In genomic region chr3:141857123-141857522, GRCm38 (mm10) we compare ENCODE assay signal across 20 mouse cellular contexts.
DNase-seq lines count a peak whose midpoint lies in the region; ATAC-seq and TF ChIP-seq lines count a peak whose summit lies in the region.
"Had no signal": no experiment of that assay in that cellular context is flagged by ENCODE, and none has a peak within 500 bp of the region (broad histone marks: within the 10 kb centered on the region; RNA-seq: fewer than 3 reads in every experiment).

No protein-coding gene starts in this region.

- H3K4me3 ChIP-seq in embryonic facial prominence, embryonic 14.5 days (ENCODE audit: low read depth, low read length): no peak overlapping the region
- no peak overlapping the region for H3K4me3 ChIP-seq in embryonic facial prominence, embryonic 10.5 days
- no peak overlapping the region for H3K4me3 ChIP-seq in lung, embryonic 15.5 days
- no peak overlapping the region for H3K4me3 ChIP-seq in limb, embryonic 14.5 days (replicated peaks; ENCODE audit: low read length)
- H3K4me3 ChIP-seq: forebrain, embryonic 13.5 days; gastrocnemius, adult 2 months; heart, embryonic 13.5 days; hindbrain, embryonic 12.5 days had no signal

- DNase-seq in embryonic facial prominence, embryonic 14.5 days (ENCODE audit: low spot score): peak; percentile 75
- no peak for DNase-seq in embryonic facial prominence, embryonic 10.5 days (ENCODE audit: low spot score)
- DNase-seq in lung, postnatal 36 days: no peak
- DNase-seq in limb, embryonic 14.5 days (ENCODE audit: low spot score): peak; percentile 49
- DNase-seq in urinary bladder, postnatal 4 days (ENCODE audit: low spot score in 2 of 2): no peak
- no peak for DNase-seq in cerebellum, adult 11-12 months
- DNase-seq: adrenal gland, postnatal 14 days; cerebellum, adult 8-10 months; cerebellum, postnatal 14 days; forebrain, postnatal 0 days; gastrocnemius, adult 2 months; gastrocnemius, postnatal 25 days; heart, postnatal 4 days had no signal

- no peak overlapping the region for H3K4me2 ChIP-seq in embryonic facial prominence, embryonic 14.5 days (ENCODE audit: low read depth, low read length)
- H3K4me2 ChIP-seq in lung, embryonic 15.5 days: no peak overlapping the region
- H3K4me2 ChIP-seq in limb, embryonic 14.5 days (replicated peaks; ENCODE audit: low read depth, low read length, severe bottlenecking): no peak overlapping the region
- H3K4me2 ChIP-seq: forebrain, embryonic 13.5 days; heart, embryonic 13.5 days; hindbrain, embryonic 12.5 days had no signal

- 64% methylated on average over 8 of the region's 8 CpGs for WGBS in embryonic facial prominence, embryonic 14.5 days
- 89% methylated on average over 8 of the region's 8 CpGs for WGBS in embryonic facial prominence, embryonic 10.5 days
- 60% methylated on average over 8 of the region's 8 CpGs for WGBS in lung, embryonic 15.5 days
- 76% methylated on average over 8 of the region's 8 CpGs for WGBS in limb, embryonic 14.5 days

- peak; percentile 88 for ATAC-seq in embryonic facial prominence, embryonic 14.5 days (ENCODE audit: low read depth)
- ATAC-seq in lung, embryonic 15.5 days (ENCODE audit: borderline replicate concordance, extremely low read depth, low FRiP score, low TSS enrichment): 0 out of 2 replicates have a peak, but pooled peaks have one; percentile 11
- ATAC-seq in limb, embryonic 14.5 days (ENCODE audit: low FRiP score, low read depth): peak; percentile 80
- ATAC-seq: activated CD4-positive, CD25-positive, alpha-beta regulatory T cell, adult 4 months; forebrain, embryonic 13.5 days; forebrain, postnatal 0 days; hindbrain, postnatal 0 days; Patski had no signal

- H3K9ac ChIP-seq in embryonic facial prominence, embryonic 14.5 days (ENCODE audit: low read depth, low read length): no peak overlapping the region
- no peak overlapping the region for H3K9ac ChIP-seq in lung, embryonic 15.5 days
- no peak overlapping the region for H3K9ac ChIP-seq in limb, embryonic 14.5 days (ENCODE audit: low read depth, low read length, severe bottlenecking)
- H3K9ac ChIP-seq: forebrain, embryonic 13.5 days; forebrain, postnatal 0 days; heart, embryonic 13.5 days; hindbrain, embryonic 12.5 days had no signal

- no peaks in the 10 kb centered on the region for H3K36me3 ChIP-seq in embryonic facial prominence, embryonic 14.5 days (ENCODE audit: control insufficient read depth, insufficient read depth, low read length)
- peaks cover 23% of the 10 kb centered on the region for H3K36me3 ChIP-seq in embryonic facial prominence, embryonic 10.5 days (replicated peaks)
- H3K36me3 ChIP-seq in lung, embryonic 15.5 days: no peaks in the 10 kb centered on the region
- H3K36me3 ChIP-seq in limb, embryonic 14.5 days (ENCODE audit: control insufficient read depth, insufficient read depth, low read length): peaks cover 16% of the 10 kb centered on the region
- H3K36me3 ChIP-seq: heart, embryonic 13.5 days had no signal

- H3K4me1 ChIP-seq in embryonic facial prominence, embryonic 14.5 days (ENCODE audit: control insufficient read depth, insufficient read depth, low read length): no peaks in the 10 kb centered on the region
- no peaks in the 10 kb centered on the region for H3K4me1 ChIP-seq in embryonic facial prominence, embryonic 10.5 days
- H3K4me1 ChIP-seq in lung, embryonic 15.5 days: no peaks in the 10 kb centered on the region
- H3K4me1 ChIP-seq in limb, embryonic 14.5 days (ENCODE audit: control insufficient read depth, insufficient read depth, low read length): no peaks in the 10 kb centered on the region
- H3K4me1 ChIP-seq: forebrain, embryonic 13.5 days; hindbrain, embryonic 12.5 days had no signal

- no peak for TF ChIP-seq POLR2A in limb, embryonic 14.5 days (IDR thresholded peaks at IDR 0.05; ENCODE audit: borderline replicate concordance, extremely low read depth, insufficient read depth, insufficient read length)

- H3K27me3 ChIP-seq in embryonic facial prominence, embryonic 14.5 days (replicated peaks; ENCODE audit: control insufficient read depth, insufficient read depth, low read length): no peaks in the 10 kb centered on the region
- no peaks in the 10 kb centered on the region for H3K27me3 ChIP-seq in embryonic facial prominence, embryonic 10.5 days (replicated peaks; ENCODE audit: low read depth, poor library complexity, severe bottlenecking)
- no peaks in the 10 kb centered on the region for H3K27me3 ChIP-seq in lung, embryonic 15.5 days
- H3K27me3 ChIP-seq in limb, embryonic 14.5 days (ENCODE audit: control insufficient read depth, insufficient read depth, low read length): no peaks in the 10 kb centered on the region
- H3K27me3 ChIP-seq: forebrain, embryonic 13.5 days; heart, embryonic 13.5 days; hindbrain, embryonic 12.5 days had no signal

- no peak overlapping the region; the same call in 1 of the 2 replicates for H3K27ac ChIP-seq in embryonic facial prominence, embryonic 14.5 days (replicated peaks; ENCODE audit: low read depth, low read length)
- no peak overlapping the region for H3K27ac ChIP-seq in embryonic facial prominence, embryonic 10.5 days (replicated peaks)
- no peak overlapping the region for H3K27ac ChIP-seq in lung, embryonic 15.5 days
- H3K27ac ChIP-seq in limb, embryonic 14.5 days (replicated peaks; ENCODE audit: low read depth, low read length): 0 out of 2 replicates have a peak overlapping the region, but pooled peaks have one; percentile 13
- H3K27ac ChIP-seq: forebrain, embryonic 13.5 days; gastrocnemius, adult 2 months; heart, embryonic 13.5 days; hindbrain, embryonic 12.5 days; hindbrain, postnatal 0 days had no signal

- H3K9me3 ChIP-seq in embryonic facial prominence, embryonic 14.5 days (ENCODE audit: control insufficient read depth, low read length): no peaks in the 10 kb centered on the region
- no peaks in the 10 kb centered on the region for H3K9me3 ChIP-seq in embryonic facial prominence, embryonic 10.5 days
- H3K9me3 ChIP-seq in lung, embryonic 15.5 days: no peaks in the 10 kb centered on the region
- no peaks in the 10 kb centered on the region for H3K9me3 ChIP-seq in limb, embryonic 14.5 days (ENCODE audit: control insufficient read depth, low read length)
- H3K9me3 ChIP-seq: forebrain, embryonic 13.5 days; heart, embryonic 13.5 days; hindbrain, embryonic 12.5 days had no signal

Comparison
In these comparisons a context has a peak if more than half of its experiments do, and no peak if none do; other contexts are left out.
1. DNase-seq: peak in embryonic facial prominence, embryonic 14.5 days (single experiment) and limb, embryonic 14.5 days (single experiment); none in embryonic facial prominence, embryonic 10.5 days (single experiment), lung, postnatal 36 days (single experiment), urinary bladder, postnatal 4 days (0 of 2) and cerebellum, adult 11-12 months (single experiment).
2. ATAC-seq: peak in every context shown above with its lines; median percentile 88 in embryonic facial prominence, embryonic 14.5 days; 80 in limb, embryonic 14.5 days; 11 in lung, embryonic 15.5 days.